In the genomic region with DNA sequence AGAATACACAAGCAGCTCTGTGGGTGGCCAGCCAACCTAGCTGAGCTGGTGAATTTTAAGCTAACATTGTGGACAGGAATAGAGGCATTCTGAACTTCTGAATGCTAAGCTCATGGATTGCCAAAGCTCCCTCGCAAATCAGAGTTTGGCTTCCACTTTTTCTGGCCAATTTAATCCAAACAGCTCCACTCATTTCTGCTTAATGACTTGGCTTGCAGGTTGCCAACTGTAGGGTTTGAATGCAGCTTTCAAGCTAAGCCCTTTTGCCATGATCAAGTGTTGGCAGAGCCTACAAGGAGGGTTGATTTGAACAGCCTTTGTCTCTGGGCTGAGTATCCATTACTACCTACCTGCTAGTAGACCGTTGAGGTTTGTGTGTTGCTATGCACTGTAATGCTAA, we compare ENCODE assay signal across 20 mouse cellular contexts. TPM values are rescaled to one million over a fixed set of nuclear protein-coding genes. Genes with fewer than 3 reads are reported as not detected.
DNase-seq lines count a peak whose midpoint lies in the region; ATAC-seq lines count a peak whose summit lies in the region.
"Had no signal": no experiment of that assay in that cellular context is flagged by ENCODE, and none has a peak within 500 bp of the region (broad histone marks: within the 10 kb centered on the region; RNA-seq: fewer than 3 reads in every experiment).

No protein-coding gene starts in this region.

- H3K9ac ChIP-seq in hindbrain, embryonic 16.5 days (ENCODE audit: low read depth, low read length), result no peak overlapping the region
- no peak overlapping the region for H3K9ac ChIP-seq in kidney, embryonic 16.5 days (replicated peaks; ENCODE audit: low read length)
- H3K9ac ChIP-seq: embryonic facial prominence, embryonic 15.5 days; heart, embryonic 12.5 days; liver, embryonic 15.5 days had no signal

- no peak for DNase-seq in hindbrain, embryonic 10.5 days (ENCODE audit: low spot score)
- DNase-seq in right cerebral cortex, adult 18-20 months, result peak; percentile 17
- DNase-seq in right cerebral cortex, postnatal 4 days, result no peak
- peak; percentile 2 to 25 for DNase-seq in frontal cortex, adult 2 months (ENCODE audit: extremely low spot score in 1 of 2, low spot score in 1 of 2)
- peak; percentile 2 to 4 for DNase-seq in left cerebral cortex, postnatal 14 days (ENCODE audit: low spot score in 2 of 2)
- DNase-seq: adrenal gland, postnatal 25 days; embryo, embryonic 11 days; lung, postnatal 14 days; thymus, postnatal 36 days had no signal

- no peaks in the 10 kb centered on the region for H3K36me3 ChIP-seq in hindbrain, embryonic 16.5 days (ENCODE audit: control insufficient read depth, insufficient read depth, low read length)
- H3K36me3 ChIP-seq in hindbrain, embryonic 10.5 days, result no peaks in the 10 kb centered on the region
- no peaks in the 10 kb centered on the region for H3K36me3 ChIP-seq in kidney, embryonic 16.5 days (ENCODE audit: insufficient read depth, low read length)
- H3K36me3 ChIP-seq: embryonic facial prominence, embryonic 15.5 days; heart, embryonic 12.5 days; liver, embryonic 15.5 days had no signal

- no peaks in the 10 kb centered on the region for H3K9me3 ChIP-seq in hindbrain, embryonic 16.5 days (ENCODE audit: control insufficient read depth, low read length)
- no peaks in the 10 kb centered on the region for H3K9me3 ChIP-seq in hindbrain, embryonic 10.5 days
- no peaks in the 10 kb centered on the region for H3K9me3 ChIP-seq in kidney, embryonic 16.5 days (ENCODE audit: low read length)
- H3K9me3 ChIP-seq: embryonic facial prominence, embryonic 15.5 days; heart, embryonic 12.5 days; liver, embryonic 15.5 days had no signal

- no peaks in the 10 kb centered on the region for H3K27me3 ChIP-seq in hindbrain, embryonic 16.5 days (replicated peaks; ENCODE audit: control insufficient read depth, insufficient read depth, low read length)
- no peaks in the 10 kb centered on the region for H3K27me3 ChIP-seq in hindbrain, embryonic 10.5 days (ENCODE audit: insufficient read depth, poor library complexity, severe bottlenecking)
- no peaks in the 10 kb centered on the region for H3K27me3 ChIP-seq in kidney, embryonic 16.5 days (ENCODE audit: insufficient read depth, low read length)
- H3K27me3 ChIP-seq: embryonic facial prominence, embryonic 15.5 days; heart, embryonic 12.5 days; liver, embryonic 15.5 days; Patski had no signal

- intact Hi-C loops in left cerebral cortex, postnatal 14 days (cut with DNase I), result no loop called here

- H3K4me1 ChIP-seq in hindbrain, embryonic 16.5 days (ENCODE audit: control insufficient read depth, insufficient read depth, low read depth, low read length), result no peaks in the 10 kb centered on the region
- peaks cover 4% of the 10 kb centered on the region; the same call in 1 of the 2 replicates for H3K4me1 ChIP-seq in hindbrain, embryonic 10.5 days (replicated peaks)
- H3K4me1 ChIP-seq in kidney, embryonic 16.5 days (ENCODE audit: insufficient read depth, low read length), result no peaks in the 10 kb centered on the region
- H3K4me1 ChIP-seq: embryonic facial prominence, embryonic 15.5 days; heart, embryonic 12.5 days; liver, embryonic 15.5 days had no signal

- no peak overlapping the region for H3K4me3 ChIP-seq in hindbrain, embryonic 16.5 days (ENCODE audit: low read length)
- no peak overlapping the region for H3K4me3 ChIP-seq in hindbrain, embryonic 10.5 days
- H3K4me3 ChIP-seq in kidney, embryonic 16.5 days (ENCODE audit: low read length), result no peak overlapping the region
- H3K4me3 ChIP-seq: embryonic facial prominence, embryonic 15.5 days; heart, embryonic 12.5 days; liver, embryonic 15.5 days had no signal

- ATAC-seq in hindbrain, embryonic 16.5 days, result peak; percentile 73; the same call in 1 of the 2 replicates
- ATAC-seq in erythroblast, adult 5-6 weeks (replicated peaks; ENCODE audit: low FRiP score, poor library complexity, severe bottlenecking), result no peak
- ATAC-seq in kidney, embryonic 16.5 days (ENCODE audit: low FRiP score, low TSS enrichment), result no peak
- ATAC-seq: activated CD4-positive, CD25-positive, alpha-beta regulatory T cell, adult 4 months; inflammation-experienced regulatory T-cells, adult 6 months; Patski had no signal

- no peak overlapping the region for H3K4me2 ChIP-seq in hindbrain, embryonic 16.5 days (ENCODE audit: low read length)
- no peak overlapping the region for H3K4me2 ChIP-seq in kidney, embryonic 16.5 days (replicated peaks; ENCODE audit: low read depth, low read length)
- H3K4me2 ChIP-seq: embryonic facial prominence, embryonic 15.5 days; heart, embryonic 12.5 days; liver, embryonic 15.5 days had no signal

- 79% methylated on average over 2 of the region's 2 CpGs for WGBS in hindbrain, embryonic 16.5 days
- WGBS in hindbrain, embryonic 10.5 days, result 97% methylated on average over 2 of the region's 2 CpGs
- 91% methylated on average over 2 of the region's 2 CpGs for WGBS in kidney, embryonic 16.5 days

- no peak overlapping the region for H3K27ac ChIP-seq in hindbrain, embryonic 16.5 days (ENCODE audit: low read depth, low read length)
- no peak overlapping the region for H3K27ac ChIP-seq in hindbrain, embryonic 10.5 days
- no peak overlapping the region for H3K27ac ChIP-seq in kidney, embryonic 16.5 days (ENCODE audit: low read length)
- H3K27ac ChIP-seq: embryonic facial prominence, embryonic 15.5 days; liver, embryonic 15.5 days had no signal

RNA-seq across cellular contexts. Expression of a gene that starts 10.6 kb away (rescaled TPM):
- 4.9 and 5.6 TPM in 2 replicates for polyA plus RNA-seq in hindbrain, embryonic 16.5 days (2015; fragmentation: Nextera tagmentation; extraction: Ambion mirVana)
- polyA plus RNA-seq in hindbrain, embryonic 10.5 days (2016; fragmentation: Nextera tagmentation; extraction: Ambion mirVana), result 6.7 and 6.8 TPM in 2 replicates
- polyA plus RNA-seq in frontal cortex, adult 2 months (2012; rRNA removed), result 7.2 and 10.0 TPM in 2 replicates
- 1 to 10 TPM; 5.7 to 5.8 TPM for total RNA-seq in left cerebral cortex, postnatal 14 days (2021)
- total RNA-seq in erythroblast, adult 5-6 weeks (2015; ENCODE audit: low replicate concordance), result 1.9 and 3.8 TPM in 2 replicates
- total RNA-seq in erythroblast, adult 5-6 weeks (2017; ENCODE audit: low replicate concordance), result 1.0 and 1.4 TPM in 2 replicates
- 7.1 and 7.4 TPM in 2 replicates for polyA plus RNA-seq in kidney, embryonic 16.5 days (2015; fragmentation: Nextera tagmentation; extraction: Ambion mirVana)

RNA-seq across cellular contexts. Expression of a gene that starts 31.6 kb away (rescaled TPM):
- polyA plus RNA-seq in hindbrain, embryonic 16.5 days (2015; fragmentation: Nextera tagmentation; extraction: Ambion mirVana), result 0.72 and 1.1 TPM in 2 replicates
- 1.6 TPM in 2 replicates for polyA plus RNA-seq in hindbrain, embryonic 10.5 days (2016; fragmentation: Nextera tagmentation; extraction: Ambion mirVana)
- 0.28 and 0.57 TPM in 2 replicates for polyA plus RNA-seq in frontal cortex, adult 2 months (2012; rRNA removed)
- total RNA-seq in left cerebral cortex, postnatal 14 days (2021), result under 1 TPM in 1 of 2 experiments, not detected in 1; 0.36 TPM
- not detected in 2 replicates for total RNA-seq in erythroblast, adult 5-6 weeks (2015; ENCODE audit: low replicate concordance)
- total RNA-seq in erythroblast, adult 5-6 weeks (2017; ENCODE audit: low replicate concordance), result 0.51 TPM in 1 of 2 replicates, not detected in the other
- 1.6 and 1.7 TPM in 2 replicates for polyA plus RNA-seq in kidney, embryonic 16.5 days (2015; fragmentation: Nextera tagmentation; extraction: Ambion mirVana)
- total RNA-seq: granulocyte monocyte progenitor cell, adult 5-6 weeks; megakaryocyte-erythroid progenitor cell, adult 5-6 weeks had no signal

Comparison
In these comparisons a context has a peak if more than half of its experiments do, and no peak if none do; other contexts are left out.
1. DNase-seq: peak in right cerebral cortex, adult 18-20 months (single experiment), frontal cortex, adult 2 months (2 of 2) and left cerebral cortex, postnatal 14 days (2 of 2); none in hindbrain, embryonic 10.5 days (single experiment) and right cerebral cortex, postnatal 4 days (single experiment).